Mouse (Mus musculus): Measurements from ENCODE around the gene Myo1e. TPM values are rescaled to one million over a fixed set of nuclear protein-coding genes. Genes with fewer than 3 reads are reported as not detected.

Gene Myo1e
- polyA plus RNA-seq, 1 experiment from 2014 or later, result 15.7 TPM

DNA sequence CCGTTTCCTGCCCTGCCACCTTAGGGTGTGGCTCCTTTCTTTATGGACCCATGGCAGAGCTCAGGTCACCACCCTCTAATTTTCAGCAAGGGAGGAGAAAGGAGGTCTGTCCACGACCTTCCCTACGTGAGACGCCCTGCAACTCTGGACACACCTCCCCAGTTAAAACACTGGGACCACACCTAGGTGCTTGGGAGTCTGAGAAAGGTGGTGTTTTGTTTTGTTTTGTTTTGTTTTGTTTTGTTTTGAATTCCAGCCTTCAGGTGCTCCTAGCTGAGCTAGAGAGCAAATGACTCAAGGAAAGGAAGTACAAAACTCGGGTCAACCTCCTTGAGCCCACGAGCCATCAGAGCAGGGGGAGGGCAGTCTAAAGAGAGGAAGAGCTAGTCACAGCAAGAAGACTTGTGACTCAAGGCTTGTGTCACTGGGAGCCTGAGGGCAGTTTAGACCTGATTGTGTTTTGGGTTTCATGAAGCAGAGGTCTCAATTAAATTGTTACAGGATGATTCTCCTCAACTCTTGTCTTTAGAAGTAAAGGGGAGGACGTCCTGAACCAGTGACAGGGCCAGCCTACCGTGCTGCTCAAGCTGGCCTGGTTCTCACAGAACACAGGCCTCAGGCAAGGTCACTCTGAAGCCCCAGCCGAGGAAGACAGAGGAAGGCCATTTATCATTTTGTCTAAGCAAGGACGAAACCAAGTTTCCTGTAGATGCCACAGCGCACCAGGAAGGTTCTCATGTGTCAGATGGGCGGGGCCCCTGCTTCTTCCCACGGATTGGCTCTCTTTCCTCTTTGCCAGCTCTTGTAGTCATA lies 50.3 kb downstream of the Myo1e start:
- no peaks in the 10 kb centered on the region for H3K27me3 ChIP-seq (ENCODE audit: control insufficient read depth, insufficient read depth, low read length)
- peak overlapping the region; percentile 65 for H3K27ac ChIP-seq (replicated peaks)
- H3K4me3 ChIP-seq (ENCODE audit: low read depth, low read length), result no peak overlapping the region
- ATAC-seq (ENCODE audit: low FRiP score, low TSS enrichment) (peak; percentile 36), DNase-seq (ENCODE audit: low spot score) (peak; percentile 59)
- no peak overlapping the region for H3K4me2 ChIP-seq (replicated peaks; ENCODE audit: low read depth)
- H3K9me3 ChIP-seq (ENCODE audit: control insufficient read depth, low read length), result no peaks in the 10 kb centered on the region
- H3K36me3 ChIP-seq (ENCODE audit: control insufficient read depth, insufficient read depth, low read length), result no peaks in the 10 kb centered on the region
- H3K9ac ChIP-seq (ENCODE audit: low read length), result no peak overlapping the region
- TF ChIP-seq EP300 (optimal IDR thresholded peaks at IDR 0.05) (no peak), CTCF (IDR thresholded peaks at IDR 0.05; ENCODE audit: low read depth) (no peak)
- peaks cover 6% of the 10 kb centered on the region for H3K4me1 ChIP-seq (replicated peaks; ENCODE audit: control insufficient read depth, insufficient read depth)
- 26% methylated on average over 13 of the region's 13 CpGs for WGBS

DNA sequence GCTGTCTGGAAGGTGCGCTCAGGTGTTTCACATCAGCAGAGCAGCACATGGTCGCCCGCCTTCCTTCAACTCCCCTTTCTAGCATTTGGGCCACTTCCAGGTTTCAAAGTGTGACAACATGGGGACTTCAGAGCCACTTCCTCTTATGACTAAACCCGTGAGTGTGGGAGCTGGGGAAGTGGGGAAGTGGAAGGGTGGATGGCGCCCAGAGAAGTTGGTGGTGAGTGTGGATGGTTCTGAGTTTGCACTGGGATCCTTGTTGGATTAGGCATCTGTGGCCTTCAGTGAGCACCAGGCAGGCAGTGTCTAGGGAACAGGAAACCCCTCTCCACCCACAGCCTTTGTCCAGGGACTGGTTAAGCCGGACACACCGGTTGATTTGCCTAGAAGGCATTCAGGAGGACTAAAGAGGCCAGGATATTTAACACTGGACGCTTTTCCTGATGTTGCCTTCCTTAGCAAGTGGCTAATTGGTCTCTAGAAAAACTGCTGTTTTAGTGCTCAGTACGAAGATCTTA lies 53.2 kb downstream of the Myo1e start:
- Histone ChIP-seq H3K4me3 (ENCODE audit: low read depth, low read length) (no peak overlapping the region), H3K4me1 (replicated peaks; ENCODE audit: control insufficient read depth, insufficient read depth) (peaks cover 11% of the 10 kb centered on the region), H3K36me3 (ENCODE audit: control insufficient read depth, insufficient read depth, low read length) (no peaks in the 10 kb centered on the region), H3K4me2 (replicated peaks; ENCODE audit: low read depth) (peak overlapping the region; percentile 20; the same call in 1 of the 2 replicates), H3K9ac (ENCODE audit: low read length) (0 out of 2 replicates have a peak overlapping the region, but pooled peaks have one; percentile 8), H3K27me3 (ENCODE audit: control insufficient read depth, insufficient read depth, low read length) (no peaks in the 10 kb centered on the region), H3K9me3 (ENCODE audit: control insufficient read depth, low read length) (no peaks in the 10 kb centered on the region), H3K27ac (replicated peaks) (peak overlapping the region; percentile 67)
- peak; percentile 78 for DNase-seq (ENCODE audit: low spot score)
- WGBS, result 40% methylated on average over 9 of the region's 9 CpGs
- TF ChIP-seq EP300 (optimal IDR thresholded peaks at IDR 0.05) (no peak), CTCF (IDR thresholded peaks at IDR 0.05; ENCODE audit: low read depth) (no peak)
- peak; percentile 30; the same call in 1 of the 2 replicates for ATAC-seq (ENCODE audit: low FRiP score, low TSS enrichment)

GRCm38 (mm10) chr9:70261646-70262045 lies 54.5 kb downstream of the Myo1e start:
- Histone ChIP-seq H3K27me3 (ENCODE audit: control insufficient read depth, insufficient read depth, low read length) (no peaks in the 10 kb centered on the region), H3K4me2 (replicated peaks; ENCODE audit: low read depth) (no peak overlapping the region), H3K4me1 (replicated peaks; ENCODE audit: control insufficient read depth, insufficient read depth) (peaks cover 11% of the 10 kb centered on the region), H3K9me3 (ENCODE audit: control insufficient read depth, low read length) (no peaks in the 10 kb centered on the region), H3K4me3 (ENCODE audit: low read depth, low read length) (no peak overlapping the region), H3K27ac (replicated peaks) (peak overlapping the region; percentile 31; the same call in 1 of the 2 replicates), H3K36me3 (ENCODE audit: control insufficient read depth, insufficient read depth, low read length) (no peaks in the 10 kb centered on the region), H3K9ac (ENCODE audit: low read length) (no peak overlapping the region)
- ATAC-seq (ENCODE audit: low FRiP score, low TSS enrichment) (peak; percentile 18; the same call in 1 of the 2 replicates), DNase-seq (ENCODE audit: low spot score) (no peak)
- no peak for TF ChIP-seq EP300 (optimal IDR thresholded peaks at IDR 0.05)
- TF ChIP-seq CTCF (IDR thresholded peaks at IDR 0.05; ENCODE audit: low read depth), result no peak
- WGBS, result 66% methylated on average over 5 of the region's 5 CpGs

DNA sequence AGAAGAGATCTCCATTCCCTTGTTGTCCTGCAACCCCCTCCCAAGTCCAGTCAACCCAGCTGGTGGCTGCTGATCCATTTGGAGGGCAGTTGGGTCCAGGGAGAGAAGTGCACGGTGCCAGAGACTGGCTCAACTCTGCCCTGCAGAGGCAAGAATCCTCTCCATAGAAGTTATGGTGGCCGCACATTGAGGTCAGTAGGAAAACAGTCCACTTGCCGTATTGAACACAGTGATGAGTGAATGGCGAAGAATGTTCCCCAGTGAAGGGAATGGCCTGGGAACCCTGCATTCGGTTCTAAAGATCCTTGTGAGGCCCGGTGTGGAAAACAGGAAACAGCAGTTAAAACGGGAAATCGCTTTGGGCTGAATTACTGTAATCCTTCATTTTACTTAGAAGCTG lies 56.0 kb downstream of the Myo1e start:
- Histone ChIP-seq H3K36me3 (ENCODE audit: control insufficient read depth, insufficient read depth, low read length) (no peaks in the 10 kb centered on the region), H3K4me1 (replicated peaks; ENCODE audit: control insufficient read depth, insufficient read depth) (peaks cover 8% of the 10 kb centered on the region; the same call in 1 of the 2 replicates), H3K9me3 (ENCODE audit: control insufficient read depth, low read length) (no peaks in the 10 kb centered on the region), H3K27ac (replicated peaks) (0 out of 2 replicates have a peak overlapping the region, but pooled peaks have one; percentile 40), H3K4me2 (replicated peaks; ENCODE audit: low read depth) (no peak overlapping the region), H3K27me3 (ENCODE audit: control insufficient read depth, insufficient read depth, low read length) (no peaks in the 10 kb centered on the region), H3K4me3 (ENCODE audit: low read depth, low read length) (no peak overlapping the region), H3K9ac (ENCODE audit: low read length) (no peak overlapping the region)
- WGBS, result 57% methylated on average over 8 of the region's 8 CpGs
- no peak for DNase-seq (ENCODE audit: low spot score)
- no peak for ATAC-seq (ENCODE audit: low FRiP score, low TSS enrichment)
- TF ChIP-seq CTCF (IDR thresholded peaks at IDR 0.05; ENCODE audit: low read depth), result no peak
- TF ChIP-seq EP300 (optimal IDR thresholded peaks at IDR 0.05), result no peak

- DNase-seq (ENCODE audit: low spot score) (no peak), ATAC-seq (ENCODE audit: low FRiP score, low TSS enrichment) (no peak)
- 40% methylated on average over 7 of the region's 7 CpGs for WGBS
- Histone ChIP-seq H3K4me3 (ENCODE audit: low read depth, low read length) (no peak overlapping the region), H3K36me3 (ENCODE audit: control insufficient read depth, insufficient read depth, low read length) (no peaks in the 10 kb centered on the region), H3K9me3 (ENCODE audit: control insufficient read depth, low read length) (no peaks in the 10 kb centered on the region), H3K27ac (replicated peaks) (no peak overlapping the region; the same call in 1 of the 2 replicates), H3K27me3 (ENCODE audit: control insufficient read depth, insufficient read depth, low read length) (no peaks in the 10 kb centered on the region), H3K4me1 (replicated peaks; ENCODE audit: control insufficient read depth, insufficient read depth) (peaks cover 8% of the 10 kb centered on the region; the same call in 1 of the 2 replicates), H3K4me2 (replicated peaks; ENCODE audit: low read depth) (no peak overlapping the region), H3K9ac (ENCODE audit: low read length) (no peak overlapping the region)
- no peak for TF ChIP-seq EP300 (optimal IDR thresholded peaks at IDR 0.05)
- no peak for TF ChIP-seq CTCF (IDR thresholded peaks at IDR 0.05; ENCODE audit: low read depth)
Measured at GRCm38 (mm10) chr9:70263735-70264134, 56.6 kb downstream of the Myo1e start.

- no peaks in the 10 kb centered on the region for H3K27me3 ChIP-seq (ENCODE audit: control insufficient read depth, insufficient read depth, low read length)
- no peak overlapping the region for H3K9ac ChIP-seq (ENCODE audit: low read length)
Measured at GRCm38 (mm10) chr9:70265513-70265912, 58.4 kb downstream of the Myo1e start.

More at GRCm38 (mm10) chr9:70265513-70265912, 58.4 kb downstream of the Myo1e start:
- Histone ChIP-seq H3K4me3 (ENCODE audit: low read depth, low read length) (no peak overlapping the region), H3K4me2 (replicated peaks; ENCODE audit: low read depth) (no peak overlapping the region), H3K9me3 (ENCODE audit: control insufficient read depth, low read length) (no peaks in the 10 kb centered on the region), H3K4me1 (replicated peaks; ENCODE audit: control insufficient read depth, insufficient read depth) (peaks cover 9% of the 10 kb centered on the region; the same call in 1 of the 2 replicates), H3K27ac (replicated peaks) (no peak overlapping the region), H3K36me3 (ENCODE audit: control insufficient read depth, insufficient read depth, low read length) (no peaks in the 10 kb centered on the region)
- TF ChIP-seq EP300 (optimal IDR thresholded peaks at IDR 0.05), result no peak
- no peak for TF ChIP-seq CTCF (IDR thresholded peaks at IDR 0.05; ENCODE audit: low read depth)
- DNase-seq (ENCODE audit: low spot score) (no peak), ATAC-seq (ENCODE audit: low FRiP score, low TSS enrichment) (no peak)
- WGBS, result 91% methylated on average over 5 of the region's 5 CpGs

Data from stomach, postnatal 0 days (tissue).